Mouse (Mus musculus): ENCODE data around the gene Sertad2.

The Sertad2 gene

GRCm38 (mm10) chr11:20672513-20672912 lies 129.5 kb downstream of the Sertad2 start:
- no peak for DNase-seq (ENCODE audit: low read depth in 2 of 2, low spot score in 2 of 2)

DNA sequence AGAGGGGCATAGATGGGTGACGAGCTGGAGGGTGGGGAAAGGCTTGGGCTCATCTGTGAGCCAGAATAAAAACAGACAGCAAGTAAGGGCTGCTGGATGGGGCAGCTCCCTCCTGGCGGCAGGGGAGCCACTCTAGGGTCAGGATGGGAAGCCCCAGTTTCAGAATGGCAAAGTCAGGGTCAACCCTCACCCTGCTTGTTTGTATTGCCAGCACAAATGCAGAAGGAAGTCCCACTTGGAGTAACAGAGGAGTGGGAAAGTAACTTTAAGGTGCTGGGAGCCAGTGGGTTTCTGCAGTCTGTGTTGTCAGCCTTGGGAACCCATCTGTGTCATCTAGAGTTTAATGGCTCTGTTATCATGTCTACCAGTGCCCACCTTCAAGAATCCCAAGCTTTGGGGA lies 136.3 kb downstream of the Sertad2 start:
- DNase-seq (ENCODE audit: low read depth in 2 of 2, low spot score in 2 of 2), result no peak

DNA sequence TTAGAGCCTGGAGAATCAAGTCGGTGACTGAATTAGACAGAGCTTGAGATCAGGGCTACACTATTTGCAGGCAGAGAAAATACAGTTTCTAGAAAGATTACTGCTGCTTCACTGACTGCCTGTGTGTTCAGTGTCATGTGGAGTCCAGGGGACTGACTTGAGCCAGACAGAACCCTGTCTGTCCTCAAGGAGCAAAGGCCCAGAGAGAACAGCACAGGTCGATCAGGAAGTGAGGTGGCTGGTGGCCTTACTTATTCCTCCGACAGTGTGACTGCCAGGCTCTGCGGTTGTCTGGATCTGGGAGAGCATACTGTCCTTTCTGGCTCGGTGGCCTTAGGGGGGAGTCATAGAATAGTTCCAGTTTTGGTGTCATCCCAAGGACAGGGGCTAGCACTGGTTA lies 137.7 kb downstream of the Sertad2 start:
- DNase-seq (ENCODE audit: low read depth in 2 of 2, low spot score in 2 of 2), result no peak

- no peak for DNase-seq (ENCODE audit: low read depth in 2 of 2, low spot score in 2 of 2)
These were observed 138.6 kb downstream of the Sertad2 start for GRCm38 (mm10) chr11:20681679-20682078.

DNA sequence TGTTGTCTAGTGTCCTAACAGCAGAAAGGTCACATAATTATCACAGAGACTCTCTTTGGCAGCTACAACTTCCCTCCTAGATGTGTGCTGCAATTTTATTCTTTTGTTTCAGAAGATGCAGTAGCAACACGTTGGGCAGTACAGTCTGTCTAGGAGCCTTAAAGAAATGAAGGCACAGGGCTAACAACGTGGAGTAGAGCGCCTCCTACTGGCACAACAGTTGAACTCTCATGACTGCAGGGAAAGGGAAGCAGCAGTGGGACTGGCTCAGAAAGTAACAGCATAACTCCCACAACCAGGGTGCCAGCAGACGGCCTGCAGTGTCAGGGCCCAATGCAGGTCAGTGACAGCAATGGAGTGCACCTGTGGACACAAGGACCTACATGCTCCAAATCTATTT lies 147.9 kb downstream of the Sertad2 start:
- DNase-seq (ENCODE audit: low read depth in 2 of 2, low spot score in 2 of 2), result peak; percentile 33 to 45

All from CD8-positive naive resting alpha-beta T cell, adult 2 months (primary cell).